Mouse (Mus musculus) small intestine, adult 2 months (tissue): Measurements from ENCODE around the gene Tsga10ip. TPM values are rescaled to one million over a fixed set of nuclear protein-coding genes. Genes with fewer than 3 reads are reported as not detected.

Experiments used
- H3K27ac ChIP-seq: fragments of 200-500 bp; 2 replicates; pipeline ENCODE4 v1.5.1; 2012; ENCODE audit warnings: low read depth, low read length, control low read depth, inconsistent platforms; ENCODE audit not compliant: insufficient read depth
- H3K27me3 ChIP-seq: fragments of 200-500 bp; 2 replicates; pipeline ENCODE4 v1.6.1; 2012; ENCODE audit warnings: mild to moderate bottlenecking, moderate library complexity, low read length, inconsistent platforms; ENCODE audit not compliant: control insufficient read depth, insufficient read depth
- H3K36me3 ChIP-seq: fragments of 200-500 bp; 2 replicates; pipeline ENCODE4 v1.6.1; 2012; ENCODE audit warnings: mild to moderate bottlenecking, low read length, control low read depth, inconsistent platforms; ENCODE audit not compliant: control insufficient read depth, insufficient read depth
- H3K4me1 ChIP-seq: fragments of 200-500 bp; 2 replicates; pipeline ENCODE4 v1.6.1; 2012; ENCODE audit warnings: low read length, inconsistent platforms, mixed read lengths; ENCODE audit not compliant: control insufficient read depth, insufficient read depth, insufficient read length
- H3K4me3 ChIP-seq: fragments of 200-500 bp; 2 replicates; pipeline ENCODE4 v1.5.1; 2012; ENCODE audit warnings: low read depth, mild to moderate bottlenecking, control low read depth, inconsistent platforms, low read length, moderate library complexity
- CTCF ChIP-seq: fragments of 200-500 bp; IDR thresholded peaks from 2 replicates; pipeline ENCODE4 v1.5.1; 2012; ENCODE audit warnings: low read depth, mild to moderate bottlenecking, control low read depth, inconsistent platforms, low read length, moderate library complexity, mixed read lengths; ENCODE audit not compliant: insufficient replicate concordance, insufficient read length; ENCODE audit errors: extremely low read depth
- POLR2A ChIP-seq: fragments of 200-500 bp; IDR thresholded peaks from 2 replicates; pipeline ENCODE4 v1.6.1; 2012; ENCODE audit warnings: low read depth, mild to moderate bottlenecking, control low read depth, inconsistent platforms, low read length, moderate library complexity
- WGBS: fragments of 180-500 bp; shearing (Covaris S2); methylation state at CpG from one replicate; pipeline ENCODE4 v1.1.7; 2018; 5-methylcytosine and 5-hydroxymethylcytosine counted together
- polyA plus RNA-seq: library from polyadenylated mRNA; depleted of rRNA; stranded (reverse); fragments of >200 nt; gene quantifications from 2 replicates; pipeline ENCODE4 v1.2.3, GENCODE M21; 2012

Tsga10ip gene
- polyA plus RNA-seq, 1 experiment, result 1.4 TPM

GRCm38 (mm10) chr19:5444371-5444908 lies 42.1 kb upstream of the Tsga10ip start:
- 58% methylated on average over 9 of the region's 9 CpGs for WGBS
- no peaks in the 10 kb centered on the region for H3K36me3 ChIP-seq
- H3K4me3 ChIP-seq, result no peak overlapping the region
- peaks cover 13% of the 10 kb centered on the region for H3K4me1 ChIP-seq
- no peak overlapping the region for H3K27ac ChIP-seq
- peaks cover 17% of the 10 kb centered on the region for H3K27me3 ChIP-seq
- no peak for TF ChIP-seq POLR2A
- TF ChIP-seq CTCF, result no peak

GRCm38 (mm10) chr19:5433951-5434350 lies 31.6 kb upstream of the Tsga10ip start:
- no peak overlapping the region for H3K4me3 ChIP-seq
- peaks cover 9% of the 10 kb centered on the region for H3K4me1 ChIP-seq
- WGBS, result 62% methylated on average over 7 of the region's 7 CpGs
- H3K27ac ChIP-seq, result no peak overlapping the region
- TF ChIP-seq POLR2A (no peak), CTCF (no peak)
- H3K27me3 ChIP-seq, result no peaks in the 10 kb centered on the region
- no peaks in the 10 kb centered on the region for H3K36me3 ChIP-seq

GRCm38 (mm10) chr19:5432992-5433852 lies 30.9 kb upstream of the Tsga10ip start:
- TF ChIP-seq POLR2A, result no peak
- no peak for TF ChIP-seq CTCF
- Histone ChIP-seq H3K27me3 (no peaks in the 10 kb centered on the region), H3K4me1 (peaks cover 9% of the 10 kb centered on the region), H3K27ac (peak overlapping the region; percentile 1; the same call in 1 of the 2 replicates), H3K36me3 (no peaks in the 10 kb centered on the region), H3K4me3 (peak overlapping the region; percentile 59)
- 2% methylated on average over 16 of the region's 16 CpGs for WGBS

GRCm38 (mm10) chr19:5431911-5432464 lies 29.7 kb upstream of the Tsga10ip start:
- H3K4me3 ChIP-seq, result no peak overlapping the region
- H3K27ac ChIP-seq, result no peak overlapping the region
- TF ChIP-seq POLR2A (no peak), CTCF (no peak)
- H3K4me1 ChIP-seq, result peaks cover 9% of the 10 kb centered on the region
- peaks cover 1% of the 10 kb centered on the region; the same call in 1 of the 2 replicates for H3K36me3 ChIP-seq
- H3K27me3 ChIP-seq, result no peaks in the 10 kb centered on the region
- 37% methylated on average over 4 of the region's 4 CpGs for WGBS

DNA sequence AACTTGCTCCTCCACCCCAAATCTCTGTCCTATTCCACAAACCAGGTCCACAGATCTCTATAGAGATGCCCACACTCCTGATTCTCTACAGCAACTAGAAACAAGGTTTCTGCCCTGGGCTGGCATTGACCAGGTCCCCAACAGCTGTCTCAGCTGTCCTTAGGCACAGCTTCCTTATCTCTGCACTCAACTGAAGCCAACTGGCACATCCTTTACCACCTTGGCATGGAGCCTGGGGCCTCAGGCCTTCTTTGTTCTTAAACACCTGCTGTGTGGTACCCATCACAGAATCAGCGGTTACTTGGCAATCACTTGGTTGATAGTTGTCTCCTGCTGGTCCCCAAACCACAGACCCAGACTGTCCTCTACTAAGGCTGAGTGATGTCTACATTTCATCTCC lies 28.1 kb upstream of the Tsga10ip start:
- 27% methylated on average over 1 of the region's 1 CpGs for WGBS
- Histone ChIP-seq H3K4me3 (no peak overlapping the region), H3K27ac (no peak overlapping the region), H3K27me3 (no peaks in the 10 kb centered on the region), H3K36me3 (peaks cover 9% of the 10 kb centered on the region; the same call in 1 of the 2 replicates), H3K4me1 (peaks cover 20% of the 10 kb centered on the region)
- TF ChIP-seq POLR2A (no peak), CTCF (no peak)

GRCm38 (mm10) chr19:5429806-5430205 lies 27.5 kb upstream of the Tsga10ip start:
- 14% methylated on average over 8 of the region's 8 CpGs for WGBS
- H3K36me3 ChIP-seq, result peaks cover 9% of the 10 kb centered on the region; the same call in 1 of the 2 replicates
- no peak overlapping the region for H3K27ac ChIP-seq
- no peaks in the 10 kb centered on the region for H3K27me3 ChIP-seq
- H3K4me3 ChIP-seq, result no peak overlapping the region
- peaks cover 20% of the 10 kb centered on the region for H3K4me1 ChIP-seq
- TF ChIP-seq POLR2A (no peak), CTCF (no peak)

GRCm38 (mm10) chr19:5429219-5429618 lies 26.9 kb upstream of the Tsga10ip start:
- no peak overlapping the region for H3K27ac ChIP-seq
- TF ChIP-seq CTCF, result no peak
- no peak for TF ChIP-seq POLR2A
- peaks cover 9% of the 10 kb centered on the region; the same call in 1 of the 2 replicates for H3K36me3 ChIP-seq
- WGBS, result 73% methylated on average over 4 of the region's 4 CpGs
- H3K4me1 ChIP-seq, result peaks cover 20% of the 10 kb centered on the region
- no peaks in the 10 kb centered on the region for H3K27me3 ChIP-seq
- H3K4me3 ChIP-seq, result no peak overlapping the region
